Mouse (Mus musculus) G1E (cell line): Measurements from ENCODE around the gene Gpr155.

Experiments
- CTCF ChIP-seq: IDR thresholded peaks from 2 replicates; pipeline ENCODE4 v1.5.1; 2012; ENCODE audit warnings: low read depth, low read length, inconsistent platforms, mixed read lengths
- GATA1 ChIP-seq: IDR thresholded peaks from 2 replicates; pipeline ENCODE4 v1.6.1; 2012; ENCODE audit warnings: borderline replicate concordance, low read length, inconsistent platforms, mixed read lengths

GRCm38 (mm10) chr2:73302722-73303121 is 83.7 kb downstream of the Gpr155 start:
- TF ChIP-seq GATA1 (no peak), CTCF (no peak)
